Mouse (Mus musculus) kidney, embryonic 14.5 days (tissue): ENCODE measurements around the gene Gm4756. TPM values are rescaled to one million over a fixed set of nuclear protein-coding genes. Genes with fewer than 3 reads are reported as not detected.
"Not testable (repeated sequence)": the region's sequence is repeated elsewhere in the genome, so short reads cannot be mapped to it uniquely, and the experiment has no call there.

Experiments
- ATAC-seq: fragments of 200-750 bp; cut with Nextera tagmentation; 2 replicates; pipeline ENCODE4 v1.8.0; 2017; ENCODE audit warnings: moderate number of reproducible peaks, mild to moderate bottlenecking, moderate TSS enrichment, moderate library complexity; ENCODE audit not compliant: low FRiP score, low TSS enrichment
- H3K27ac ChIP-seq: fragments of 300-500 bp; sonication (generic); 2 replicates; pipeline ENCODE4 v1.5.1; 2014; ENCODE audit warnings: low read depth, mild to moderate bottlenecking, low read length, moderate library complexity, mixed read lengths
- H3K27me3 ChIP-seq: fragments of 300-500 bp; sonication (generic); 2 replicates; pipeline ENCODE4 v1.6.1; 2014; ENCODE audit warnings: mild to moderate bottlenecking, low read length; ENCODE audit not compliant: control insufficient read depth, insufficient read depth
- H3K36me3 ChIP-seq: fragments of 300-500 bp; sonication (generic); 2 replicates; pipeline ENCODE4 v1.6.1; 2014; ENCODE audit warnings: low read length, mixed read lengths; ENCODE audit not compliant: control insufficient read depth, insufficient read depth
- H3K4me1 ChIP-seq: fragments of 300-500 bp; sonication (generic); 2 replicates; pipeline ENCODE4 v1.6.1; 2014; ENCODE audit warnings: low read length, mixed read lengths; ENCODE audit not compliant: control insufficient read depth, insufficient read depth
- H3K4me2 ChIP-seq: fragments of 300-500 bp; sonication (generic); replicated peaks from 2 replicates; pipeline ENCODE4 v1.6.1; 2014; ENCODE audit warnings: low read depth, mild to moderate bottlenecking, low read length
- H3K4me3 ChIP-seq: fragments of 300-500 bp; sonication (generic); 2 replicates; pipeline ENCODE4 v1.5.1; 2014; ENCODE audit warnings: mild to moderate bottlenecking, low read length
- H3K9ac ChIP-seq: fragments of 300-500 bp; sonication (generic); 2 replicates; pipeline ENCODE4 v1.6.1; 2014; ENCODE audit warnings: low read depth, mild to moderate bottlenecking, low read length, moderate library complexity
- H3K9me3 ChIP-seq: fragments of 300-500 bp; sonication (generic); 2 replicates; pipeline ENCODE4 v1.6.1; 2016; ENCODE audit warnings: low read length; ENCODE audit not compliant: control insufficient read depth
- WGBS: fragments of 180-500 bp; shearing (Covaris S2); extraction: QIAGEN DNeasy Blood & Tissue Kit; methylation state at CpG from one replicate; pipeline ENCODE4 v1.1.7; 2014; 5-methylcytosine and 5-hydroxymethylcytosine counted together
- polyA plus RNA-seq: library from polyadenylated mRNA; unstranded; fragments of >200 nt; fragmentation: Nextera tagmentation; extraction: Ambion mirVana; gene quantifications from 2 replicates; pipeline ENCODE4 v1.2.1, GENCODE M21; 2014

The Gm4756 gene
- polyA plus RNA-seq, 1 experiment from 2014 or later = not detected

DNA sequence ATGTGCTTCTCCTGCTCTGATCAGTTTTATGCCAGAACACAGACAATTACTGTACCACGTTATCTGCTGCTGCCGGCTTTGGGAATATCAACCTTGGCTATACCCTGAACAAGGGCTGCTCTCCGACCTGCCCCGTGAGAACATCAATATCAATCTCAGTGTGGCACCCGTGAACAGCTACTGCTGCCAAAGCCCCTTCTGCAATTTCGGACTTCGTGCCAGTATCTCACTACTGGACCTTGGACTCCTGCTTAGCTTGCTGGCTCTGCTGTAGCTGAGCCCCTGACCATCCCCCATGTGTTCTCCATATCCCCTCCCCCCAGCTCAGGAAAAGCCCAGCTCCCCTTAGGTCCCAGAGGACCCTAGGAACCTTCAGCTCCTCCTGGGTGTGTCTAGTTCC is 28.6 kb downstream of the Gm4756 start:
- Histone ChIP-seq H3K4me1 (no peaks in the 10 kb centered on the region), H3K4me3 (no peak overlapping the region), H3K9ac (no peak overlapping the region), H3K27me3 (no peaks in the 10 kb centered on the region), H3K27ac (no peak overlapping the region), H3K9me3 (no peaks in the 10 kb centered on the region), H3K4me2 (no peak overlapping the region), H3K36me3 (no peaks in the 10 kb centered on the region)
- no peak for ATAC-seq
- WGBS = 93% methylated on average over 7 of the region's 7 CpGs

DNA sequence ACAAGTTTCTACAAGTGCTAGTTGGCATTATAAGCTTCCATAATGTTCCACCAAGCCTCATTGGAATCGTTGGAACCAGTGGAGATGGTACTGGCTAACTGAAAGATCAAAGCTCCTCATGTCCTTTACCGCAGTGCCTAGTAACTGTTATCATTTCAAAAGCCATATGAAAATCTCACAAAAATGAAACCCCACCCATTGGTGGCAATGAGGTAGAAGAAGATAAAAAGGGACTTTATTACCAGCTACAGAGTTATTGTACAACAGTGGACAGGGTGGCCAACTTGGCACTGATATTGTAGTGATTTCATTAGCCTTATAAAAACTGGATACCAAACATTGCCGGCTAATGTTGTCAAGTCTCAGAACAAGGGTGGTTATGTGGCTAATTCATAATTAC is 37.4 kb downstream of the Gm4756 start:
- H3K27ac ChIP-seq = no peak overlapping the region
- no peak for ATAC-seq
- H3K36me3 ChIP-seq = no peaks in the 10 kb centered on the region
- no peak overlapping the region for H3K9ac ChIP-seq
- WGBS = 86% methylated on average over 3 of the region's 3 CpGs
- H3K27me3 ChIP-seq = no peaks in the 10 kb centered on the region
- no peaks in the 10 kb centered on the region for H3K4me1 ChIP-seq
- H3K9me3 ChIP-seq = no peaks in the 10 kb centered on the region
- no peak overlapping the region for H3K4me3 ChIP-seq
- H3K4me2 ChIP-seq = no peak overlapping the region

DNA sequence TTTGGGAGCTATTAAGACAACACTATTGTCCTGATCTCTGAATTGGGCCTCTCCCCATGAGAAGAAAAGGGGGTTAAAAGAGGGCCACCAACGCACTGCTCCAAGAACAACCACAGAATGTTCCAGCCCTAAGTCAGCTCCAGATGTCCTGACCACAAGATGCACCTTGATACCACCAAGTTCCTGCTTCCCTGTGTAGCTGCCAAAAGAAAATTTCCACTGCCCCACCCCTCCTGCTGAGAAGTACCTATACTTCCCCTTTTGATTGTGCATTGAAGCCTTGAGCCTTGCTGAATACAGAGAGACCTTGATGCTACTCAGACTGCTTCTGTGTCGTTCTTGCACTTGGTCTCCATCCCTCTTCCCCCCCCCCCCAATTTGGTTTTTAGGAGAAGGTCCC is 50.7 kb downstream of the Gm4756 start:
- not testable (repeated sequence) for H3K27ac ChIP-seq, H3K4me1 ChIP-seq, H3K36me3 ChIP-seq, H3K9me3 ChIP-seq, H3K9ac ChIP-seq, H3K4me3 ChIP-seq, ATAC-seq, H3K4me2 ChIP-seq, H3K27me3 ChIP-seq
- 92% methylated on average over 2 of the region's 2 CpGs for WGBS

DNA sequence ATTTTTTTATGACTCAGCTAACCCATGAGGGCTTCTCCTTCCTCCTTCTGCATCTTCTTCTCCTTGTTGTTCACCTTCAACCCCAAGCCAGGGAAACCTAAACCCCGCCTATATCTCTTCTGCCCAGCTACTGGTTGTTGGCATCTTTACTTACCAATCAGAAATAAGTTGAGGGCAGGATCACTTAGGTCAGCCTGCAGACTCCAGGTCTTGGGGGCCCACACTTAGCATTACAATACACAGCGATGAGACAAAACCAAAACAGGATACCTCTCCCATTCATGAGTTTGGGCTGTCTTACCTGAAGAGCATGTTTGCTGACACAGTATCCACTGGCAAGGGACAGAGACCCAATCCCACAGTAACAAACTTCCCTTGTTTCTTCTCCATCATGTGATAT is 55.5 kb downstream of the Gm4756 start:
- whole genome bisulfite sequencing = 71% methylated on average over 2 of the region's 2 CpGs

DNA sequence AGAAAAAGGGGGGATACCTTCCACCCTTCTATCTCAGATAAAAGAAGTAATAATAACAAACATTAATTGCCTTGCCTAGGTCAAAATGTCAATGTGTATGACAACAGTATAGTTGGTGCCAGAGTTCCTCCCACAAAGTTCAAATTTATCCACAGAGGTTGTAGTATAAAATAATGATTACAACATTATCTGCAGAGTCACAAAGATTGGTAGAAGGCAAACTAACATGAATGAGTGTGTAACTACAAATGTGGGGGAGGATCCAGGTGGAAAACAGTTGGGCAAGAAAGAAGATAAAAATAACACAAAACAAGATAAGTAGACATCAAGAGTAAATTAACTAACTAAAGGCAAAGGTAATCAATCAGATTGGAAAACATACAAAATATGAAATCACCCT is 56.5 kb downstream of the Gm4756 start:
- H3K27ac ChIP-seq = no peak overlapping the region
- no peaks in the 10 kb centered on the region for H3K9me3 ChIP-seq
- H3K4me1 ChIP-seq = no peaks in the 10 kb centered on the region
- H3K36me3 ChIP-seq = no peaks in the 10 kb centered on the region
- H3K27me3 ChIP-seq = no peaks in the 10 kb centered on the region
- ATAC-seq = no peak
- H3K9ac ChIP-seq = no peak overlapping the region
- H3K4me2 ChIP-seq = no peak overlapping the region
- no peak overlapping the region for H3K4me3 ChIP-seq

More for the DNA sequence above, 55.5 kb downstream of the Gm4756 start:
- Histone ChIP-seq H3K4me2 (no peak overlapping the region), H3K9me3 (no peaks in the 10 kb centered on the region), H3K27me3 (no peaks in the 10 kb centered on the region), H3K4me3 (no peak overlapping the region), H3K9ac (no peak overlapping the region), H3K4me1 (no peaks in the 10 kb centered on the region), H3K27ac (no peak overlapping the region), H3K36me3 (no peaks in the 10 kb centered on the region)
- ATAC-seq = no peak

DNA sequence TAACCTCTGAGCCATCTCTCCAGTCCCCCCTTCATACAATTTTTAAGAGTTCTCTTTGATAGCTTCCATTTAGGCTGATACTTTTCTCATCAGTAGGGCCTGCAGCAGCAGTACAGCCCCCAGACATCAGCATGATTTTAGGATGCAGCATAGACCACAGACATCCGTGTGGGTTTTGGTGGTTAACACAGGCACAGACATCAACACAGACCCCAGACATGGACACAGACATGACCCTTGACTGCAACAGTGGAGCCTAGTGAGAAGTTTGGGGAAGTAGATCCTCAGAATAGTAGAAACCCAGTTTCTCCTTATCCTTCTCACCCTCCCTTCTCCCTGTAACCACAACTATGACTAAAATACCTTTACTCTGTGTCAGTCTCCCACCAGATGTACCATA is 64.1 kb downstream of the Gm4756 start:
- Histone ChIP-seq H3K27ac (no peak overlapping the region), H3K36me3 (no peaks in the 10 kb centered on the region; the same call in 1 of the 2 replicates), H3K9ac (no peak overlapping the region), H3K4me1 (no peaks in the 10 kb centered on the region), H3K9me3 (no peaks in the 10 kb centered on the region), H3K4me3 (no peak overlapping the region), H3K4me2 (no peak overlapping the region), H3K27me3 (no peaks in the 10 kb centered on the region)
- ATAC-seq = no peak
- WGBS = 79% methylated on average over 1 of the region's 1 CpGs

DNA sequence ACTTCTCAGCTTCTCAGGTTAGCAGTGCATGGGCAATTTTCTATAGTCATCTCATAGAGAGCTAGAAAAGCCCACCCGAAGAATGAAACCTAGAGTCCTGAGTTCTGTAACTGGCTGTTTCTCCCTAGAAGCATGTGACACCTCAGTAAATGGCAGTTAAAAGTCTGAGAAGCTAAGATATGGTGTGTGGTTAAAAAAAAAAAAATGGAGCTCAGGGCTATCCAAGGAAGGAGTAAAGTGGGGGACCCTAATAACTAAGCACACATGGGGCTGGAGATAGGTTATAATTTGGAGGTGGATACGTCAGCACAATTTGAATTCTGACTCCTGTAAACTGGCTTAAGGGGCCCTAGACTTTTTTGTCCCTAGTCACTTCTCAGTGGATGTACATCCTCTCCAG is 66.4 kb downstream of the Gm4756 start:
- no peak overlapping the region for H3K9ac ChIP-seq
- no peaks in the 10 kb centered on the region for H3K4me1 ChIP-seq
- H3K27me3 ChIP-seq = no peaks in the 10 kb centered on the region
- H3K27ac ChIP-seq = no peak overlapping the region
- no peak overlapping the region for H3K4me2 ChIP-seq
- WGBS = 89% methylated on average over 2 of the region's 2 CpGs
- no peak for ATAC-seq
- no peaks in the 10 kb centered on the region for H3K9me3 ChIP-seq
- H3K36me3 ChIP-seq = no peaks in the 10 kb centered on the region; the same call in 1 of the 2 replicates
- H3K4me3 ChIP-seq = no peak overlapping the region

DNA sequence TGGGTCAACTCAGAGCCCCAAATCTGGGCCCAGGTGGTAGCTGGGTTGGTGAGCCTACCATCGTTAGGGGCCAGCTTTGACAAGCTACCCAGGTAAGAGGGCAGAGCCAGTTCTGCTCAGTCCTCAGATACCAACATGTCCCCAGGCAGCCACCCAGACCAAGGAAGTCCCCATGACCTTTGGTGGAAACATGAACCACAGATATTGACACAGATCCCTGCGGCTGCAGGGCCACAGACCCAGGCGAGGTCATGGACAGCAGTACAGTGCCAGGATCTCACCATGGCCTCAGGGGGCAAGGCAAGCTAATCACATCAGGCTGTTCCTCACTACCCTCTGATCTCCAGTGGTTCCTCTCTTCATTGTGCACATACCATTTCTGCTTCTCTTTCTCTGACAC is 67.4 kb downstream of the Gm4756 start:
- no peak for ATAC-seq
- Histone ChIP-seq H3K4me2 (no peak overlapping the region), H3K9me3 (no peaks in the 10 kb centered on the region), H3K36me3 (no peaks in the 10 kb centered on the region; the same call in 1 of the 2 replicates), H3K27me3 (no peaks in the 10 kb centered on the region), H3K4me1 (no peaks in the 10 kb centered on the region), H3K9ac (no peak overlapping the region), H3K4me3 (no peak overlapping the region), H3K27ac (no peak overlapping the region)
- WGBS = 92% methylated on average over 3 of the region's 3 CpGs

DNA sequence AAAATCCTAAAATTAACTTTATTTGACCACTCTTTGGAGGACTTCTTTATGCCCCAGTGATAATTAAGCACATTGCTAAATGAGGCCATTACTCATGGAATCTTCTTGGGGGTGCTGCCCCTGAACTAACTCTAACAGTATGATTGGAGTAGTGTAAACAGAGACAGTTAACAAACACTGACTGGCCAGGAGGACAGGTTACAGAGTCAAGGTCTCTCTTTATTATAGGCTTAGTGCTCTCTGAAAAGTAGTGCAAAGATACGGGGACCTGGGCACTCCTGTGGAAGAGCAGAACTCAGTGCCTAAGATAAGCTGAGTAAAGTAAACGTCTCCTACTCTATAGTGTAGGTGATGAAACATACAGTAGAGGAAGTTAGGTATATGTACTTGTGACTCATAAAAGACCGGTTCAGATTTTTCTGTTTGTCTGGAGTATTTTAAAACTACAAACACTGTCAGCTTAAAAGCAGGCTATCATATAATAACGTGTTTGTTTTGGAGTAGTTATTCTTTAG is 85.1 kb downstream of the Gm4756 start:
- Histone ChIP-seq H3K4me3 (no peak overlapping the region), H3K4me2 (no peak overlapping the region), H3K4me1 (no peaks in the 10 kb centered on the region), H3K36me3 (no peaks in the 10 kb centered on the region), H3K27ac (no peak overlapping the region), H3K9ac (no peak overlapping the region), H3K9me3 (no peaks in the 10 kb centered on the region), H3K27me3 (no peaks in the 10 kb centered on the region)
- no peak for ATAC-seq
- WGBS = 88% methylated on average over 4 of the region's 4 CpGs
